Comparison of ENCODE assay signal across 11 mouse cellular contexts in genomic region chr3:84312326-84312725, GRCm38 (mm10). TPM values are rescaled to one million over a fixed set of nuclear protein-coding genes. Genes with fewer than 3 reads are reported as not detected.
A peak's percentile ranks its signal among the peaks of the same experiment; 100 is the strongest.
DNase-seq lines count a peak whose midpoint lies in the region; TF ChIP-seq lines count a peak whose summit lies in the region.
"Had no signal": no experiment of that assay in that cellular context is flagged by ENCODE, and none has a peak within 500 bp of the region (broad histone marks: within the 10 kb centered on the region; RNA-seq: fewer than 3 reads in every experiment).

No protein-coding gene starts in this region.

- WGBS in embryonic facial prominence, embryonic 10.5 days = 86% methylated on average over 5 of the region's 5 CpGs

- DNase-seq in 3T3-L1 (ENCODE audit: low read depth, low spot score) (peak; percentile 66), CH12.LX (ENCODE audit: extremely low read depth) (no peak), NIH3T3 (ENCODE audit: low read depth) (peak; percentile 51)
- DNase-seq in ovary, postnatal 10 days (ENCODE audit: low spot score) = no peak
- no peak for DNase-seq in embryonic facial prominence, embryonic 10.5 days (ENCODE audit: low spot score)
- DNase-seq in right cerebral cortex, adult 2 months (ENCODE audit: low spot score in 2 of 2) = no peak
- DNase-seq: adrenal gland, postnatal 25 days had no signal

- no peaks in the 10 kb centered on the region for H3K36me3 ChIP-seq in CH12.LX (replicated peaks in 1 of 2; ENCODE audit: control insufficient read depth in 1 of 2, insufficient read depth in 1 of 2, low read length in 1 of 2)
- H3K36me3 ChIP-seq in embryonic facial prominence, embryonic 10.5 days (replicated peaks) = no peaks in the 10 kb centered on the region
- H3K36me3 ChIP-seq: embryonic facial prominence, embryonic 12.5 days; forebrain, embryonic 15.5 days had no signal

- H3K4me1 ChIP-seq in CH12.LX (ENCODE audit: control insufficient read depth in 1 of 2, insufficient read depth in 2 of 2) = peaks cover 11 to 19% of the 10 kb centered on the region in 2 experiments; a peak in 3 of 4 replicates
- peaks cover 11% of the 10 kb centered on the region for H3K4me1 ChIP-seq in embryonic facial prominence, embryonic 10.5 days

- TF ChIP-seq EP300 in CH12.LX (IDR thresholded peaks at IDR 0.05; ENCODE audit: low read length) = no peak

- no peak overlapping the region for H3K4me3 ChIP-seq in CH12.LX (replicated peaks in 1 of 3; ENCODE audit: low read depth in 2 of 3, low read length in 2 of 3, poor library complexity in 1 of 3)
- no peak overlapping the region for H3K4me3 ChIP-seq in embryonic facial prominence, embryonic 10.5 days
- H3K4me3 ChIP-seq: embryonic facial prominence, embryonic 12.5 days; forebrain, embryonic 13.5 days; forebrain, embryonic 15.5 days had no signal

- no peaks in the 10 kb centered on the region for H3K9me3 ChIP-seq in CH12.LX (replicated peaks; ENCODE audit: low read length)
- H3K9me3 ChIP-seq in embryonic facial prominence, embryonic 10.5 days = no peaks in the 10 kb centered on the region
- H3K9me3 ChIP-seq: embryonic facial prominence, embryonic 12.5 days; forebrain, embryonic 13.5 days; forebrain, embryonic 15.5 days had no signal

- no peak for TF ChIP-seq CTCF in CH12.LX (conservative IDR thresholded peaks at IDR 0.05 in 1 of 2, IDR thresholded peaks at IDR 0.05 in 1 of 2; ENCODE audit: low read depth in 2 of 2, low read length in 2 of 2)

- H3K9ac ChIP-seq in CH12.LX (ENCODE audit: insufficient read depth, low read depth) = no peak overlapping the region
- H3K9ac ChIP-seq: embryonic facial prominence, embryonic 12.5 days; forebrain, embryonic 13.5 days; forebrain, embryonic 15.5 days; forebrain, postnatal 0 days had no signal

- no peaks in the 10 kb centered on the region for H3K79me2 ChIP-seq in CH12.LX (replicated peaks; ENCODE audit: control insufficient read depth, extremely low read depth, insufficient read depth, poor library complexity, severe bottlenecking)

- TF ChIP-seq RAD21 in CH12.LX (IDR thresholded peaks at IDR 0.05; ENCODE audit: low read depth, low read length) = no peak

- dilution Hi-C loops in CH12.LX (cut with MboI; ENCODE audit: extremely low pct_ligation_motif_present, extremely low pct_unique_long_range_greater_than_20kb, low sequenced_read_pairs) = no loop called here

- no peaks in the 10 kb centered on the region for H3K27me3 ChIP-seq in CH12.LX (replicated peaks)
- peaks cover 10% of the 10 kb centered on the region for H3K27me3 ChIP-seq in embryonic facial prominence, embryonic 10.5 days (replicated peaks; ENCODE audit: low read depth, poor library complexity, severe bottlenecking)
- H3K27me3 ChIP-seq: embryonic facial prominence, embryonic 12.5 days; forebrain, embryonic 13.5 days; forebrain, embryonic 15.5 days had no signal

- no peak for TF ChIP-seq POLR2A in CH12.LX (IDR thresholded peaks at IDR 0.05; ENCODE audit: low read depth, low read length)

- no peak overlapping the region for H3K27ac ChIP-seq in CH12.LX (ENCODE audit: insufficient read depth, low read depth)
- no peak overlapping the region for H3K27ac ChIP-seq in embryonic facial prominence, embryonic 10.5 days (replicated peaks)
- H3K27ac ChIP-seq: embryonic facial prominence, embryonic 12.5 days; forebrain, embryonic 13.5 days; forebrain, embryonic 15.5 days had no signal

- no peak overlapping the region for H3K4me2 ChIP-seq in CH12.LX (ENCODE audit: insufficient read depth, low read depth, poor library complexity, severe bottlenecking)
- H3K4me2 ChIP-seq: embryonic facial prominence, embryonic 12.5 days had no signal

- in situ Hi-C loops in CH12.LX (cut with MboI; ENCODE audit: low pct_ligation_motif_present, low pct_unique_long_range_greater_than_20kb, low sequenced_read_pairs) = loop anchor here (5.0 to 25.0 kb wide), 3 partner anchors 140 to 398 kb away; partner anchors contain the start of gene Gm6525

TF ChIP-seq in CH12.LX, 34 proteins besides CTCF, POLR2A, EP300 and RAD21:
- TF ChIP-seq USF1 (IDR thresholded peaks at IDR 0.05; ENCODE audit: low read depth, low read length) = no peak
- peak; percentile 49; the same call in 1 of the 2 replicates for TF ChIP-seq BHLHE40 (IDR thresholded peaks at IDR 0.05; ENCODE audit: low read depth, low read length)
- TF ChIP-seq CHD1 (IDR thresholded peaks at IDR 0.05; ENCODE audit: low read depth, low read length) = 0 out of 2 replicates have a peak, but pooled peaks have one; percentile 27
- TF ChIP-seq MAZ (IDR thresholded peaks at IDR 0.05; ENCODE audit: low read depth, low read length) = 0 out of 2 replicates have a peak, but pooled peaks have one; percentile 27
TF ChIP-seq in CH12.LX: peak in this region for 3.

RNA-seq across cellular contexts. Expression of gene Trim2, which starts 5.6 kb away (rescaled TPM):
- total RNA-seq in CH12.LX (2012; rRNA removed) (2.1 and 2.4 TPM in 2 replicates), CH12.LX (2014; rRNA removed) (2.1 and 2.5 TPM in 2 replicates)
- polyA plus RNA-seq in CH12.LX (2012; ENCODE audit: insufficient read length, low read depth) = 3.3 and 3.6 TPM in 2 replicates
- 31.0 and 31.3 TPM in 2 replicates for polyA plus RNA-seq in embryonic facial prominence, embryonic 10.5 days (2016; fragmentation: Nextera tagmentation; extraction: Ambion mirVana)

Comparison
In these comparisons a context has a peak if more than half of its experiments do, and no peak if none do; other contexts are left out.
1. DNase-seq: peak in 3T3-L1 (single experiment) and NIH3T3 (single experiment); none in CH12.LX (single experiment), ovary, postnatal 10 days (single experiment), embryonic facial prominence, embryonic 10.5 days (single experiment) and right cerebral cortex, adult 2 months (0 of 2).